Mouse (Mus musculus) thymus, adult 2 months (tissue): ENCODE data around the gene Itga10.

Source experiments
- CTCF ChIP-seq: fragments of 200-500 bp; IDR thresholded peaks from 2 replicates; pipeline ENCODE4 v1.5.1; 2012; ENCODE audit warnings: mild to moderate bottlenecking, control low read depth, low read length, moderate library complexity, borderline replicate concordance; ENCODE audit not compliant: control insufficient read depth, poor library complexity, insufficient read depth; ENCODE audit errors: extremely low read depth
- POLR2A ChIP-seq: fragments of 200-500 bp; IDR thresholded peaks from 2 replicates; pipeline ENCODE4 v1.6.1; 2012; ENCODE audit warnings: mild to moderate bottlenecking, low read length, control low read depth, moderate library complexity; ENCODE audit not compliant: control insufficient read depth, poor library complexity, insufficient read depth; ENCODE audit errors: extremely low read depth

DNA sequence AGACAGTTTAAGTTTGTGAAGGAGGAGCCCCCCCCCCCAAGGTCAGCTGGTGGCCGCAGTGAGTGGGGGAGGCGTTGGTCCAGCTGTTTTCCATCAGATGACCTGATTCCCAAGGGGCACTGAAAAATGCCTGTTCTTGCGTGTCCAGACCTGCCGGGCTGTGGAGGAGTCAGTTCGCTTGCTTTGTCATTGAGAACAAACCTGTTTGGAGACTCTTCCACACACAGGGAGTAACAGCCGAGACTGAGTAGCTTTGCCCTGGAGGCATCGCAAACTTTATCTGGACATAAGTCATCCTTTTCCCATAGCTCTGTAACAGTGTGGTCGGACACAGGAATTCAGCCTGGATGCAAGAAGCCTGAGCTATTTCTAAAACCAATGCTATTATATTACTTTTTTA is 29.1 kb downstream of the Itga10 start:
- TF ChIP-seq CTCF (no peak), POLR2A (no peak)
